In the genomic region with DNA sequence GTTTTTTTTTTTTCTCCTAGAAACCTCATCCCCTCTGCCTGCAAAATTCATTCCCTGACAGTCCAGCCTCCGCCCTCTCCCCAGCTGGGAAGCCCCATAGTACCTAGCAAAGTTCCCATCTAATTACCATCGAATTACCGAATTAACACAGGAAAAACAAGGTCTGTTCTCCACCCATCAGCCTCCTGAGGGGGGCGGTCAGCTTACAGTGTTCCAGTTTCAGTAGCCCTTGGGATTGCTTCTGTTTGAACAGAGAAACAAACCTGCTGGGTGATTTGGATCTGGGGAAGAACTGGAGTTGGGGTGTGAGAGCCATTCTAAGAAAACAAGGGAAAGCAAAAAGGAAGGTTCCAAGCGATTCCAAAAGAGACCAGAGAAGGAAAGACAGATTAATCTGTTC, we compare ENCODE assay signal across 8 mouse cellular contexts.
DNase-seq lines count a peak whose midpoint lies in the region; ATAC-seq and TF ChIP-seq lines count a peak whose summit lies in the region.

No protein-coding gene starts in this region.

- no peaks in the 10 kb centered on the region; the same call in 1 of the 2 replicates for H3K27me3 ChIP-seq in liver, embryonic 14.5 days (ENCODE audit: control insufficient read depth, insufficient read depth, low read length)
- H3K27me3 ChIP-seq in liver, embryonic 11.5 days (replicated peaks; ENCODE audit: control insufficient read depth, insufficient read depth, low read length) = peaks cover 4% of the 10 kb centered on the region
- no peaks in the 10 kb centered on the region for H3K27me3 ChIP-seq in hindbrain, embryonic 12.5 days
- H3K27me3 ChIP-seq in myocyte (ENCODE audit: control insufficient read depth, insufficient read depth, insufficient read length) = no peaks in the 10 kb centered on the region

- no peaks in the 10 kb centered on the region for H3K9me3 ChIP-seq in liver, embryonic 14.5 days (ENCODE audit: control insufficient read depth, low read length)
- H3K9me3 ChIP-seq in liver, embryonic 11.5 days (ENCODE audit: control insufficient read depth, low read length) = no peaks in the 10 kb centered on the region
- H3K9me3 ChIP-seq in hindbrain, embryonic 12.5 days (replicated peaks) = no peaks in the 10 kb centered on the region

- H3ac ChIP-seq in myocyte (ENCODE audit: control insufficient read depth, insufficient read length) = no peak overlapping the region

- H3K27ac ChIP-seq in liver, embryonic 14.5 days = no peak overlapping the region
- H3K27ac ChIP-seq in liver, embryonic 11.5 days (ENCODE audit: low read depth, low read length) = no peak overlapping the region
- 0 out of 2 replicates have a peak overlapping the region, but pooled peaks have one; percentile 7 for H3K27ac ChIP-seq in hindbrain, embryonic 12.5 days

- TF ChIP-seq EP300 in liver, embryonic 14.5 days (IDR thresholded peaks at IDR 0.05; ENCODE audit: low read depth) = no peak

- H3K4me2 ChIP-seq in liver, embryonic 14.5 days (ENCODE audit: low read depth) = peak overlapping the region; percentile 1; the same call in 1 of the 2 replicates
- H3K4me2 ChIP-seq in liver, embryonic 11.5 days = no peak overlapping the region
- H3K4me2 ChIP-seq in hindbrain, embryonic 12.5 days (replicated peaks) = peak overlapping the region; percentile 16
- H3K4me2 ChIP-seq in myocyte (ENCODE audit: low read depth) = peak overlapping the region; percentile 27

- H3K9ac ChIP-seq in liver, embryonic 14.5 days (replicated peaks) = no peak overlapping the region
- no peak overlapping the region for H3K9ac ChIP-seq in liver, embryonic 11.5 days (ENCODE audit: low read depth, low read length)
- no peak overlapping the region for H3K9ac ChIP-seq in hindbrain, embryonic 12.5 days

- H3K4me1 ChIP-seq in liver, embryonic 14.5 days (replicated peaks; ENCODE audit: control insufficient read depth in 2 of 2, insufficient read depth in 2 of 2, low read length in 1 of 2) = 0 out of 4 replicates have a peak, but pooled peaks cover 0 to 2% of the 10 kb centered on the region in 2 experiments
- peaks cover 3% of the 10 kb centered on the region; the same call in 1 of the 2 replicates for H3K4me1 ChIP-seq in liver, embryonic 11.5 days (replicated peaks; ENCODE audit: control insufficient read depth, insufficient read depth, low read length)
- peaks cover 15% of the 10 kb centered on the region for H3K4me1 ChIP-seq in hindbrain, embryonic 12.5 days

- no peak for TF ChIP-seq CTCF in liver, embryonic 14.5 days (IDR thresholded peaks at IDR 0.05; ENCODE audit: low read depth)

- no peaks in the 10 kb centered on the region for H3K36me3 ChIP-seq in liver, embryonic 14.5 days (replicated peaks; ENCODE audit: control insufficient read depth, insufficient read depth, low read depth)
- no peaks in the 10 kb centered on the region for H3K36me3 ChIP-seq in liver, embryonic 11.5 days (ENCODE audit: control insufficient read depth, insufficient read depth, low read length)
- no peaks in the 10 kb centered on the region for H3K36me3 ChIP-seq in hindbrain, embryonic 12.5 days
- no peaks in the 10 kb centered on the region for H3K36me3 ChIP-seq in myocyte (ENCODE audit: control insufficient read depth, insufficient read depth)

- WGBS in liver, embryonic 14.5 days (ENCODE audit: insufficient replicate concordance) = 18% methylated on average over 5 of the region's 5 CpGs
- 23% methylated on average over 5 of the region's 5 CpGs for WGBS in liver, embryonic 11.5 days
- WGBS in hindbrain, embryonic 12.5 days = 22% methylated on average over 5 of the region's 5 CpGs

- H3K4me3 ChIP-seq in liver, embryonic 14.5 days (ENCODE audit: insufficient read depth in 1 of 2, low read depth in 2 of 2, low read length in 2 of 2) = no peak overlapping the region
- H3K4me3 ChIP-seq in liver, embryonic 11.5 days (ENCODE audit: low read depth, low read length) = no peak overlapping the region
- no peak overlapping the region for H3K4me3 ChIP-seq in hindbrain, embryonic 12.5 days
- H3K4me3 ChIP-seq in myocyte = no peak overlapping the region

- no peak for TF ChIP-seq POLR2A in myocyte (IDR thresholded peaks at IDR 0.05; ENCODE audit: insufficient read length, low read depth)

- no peak for DNase-seq in cerebellum, adult 9-11 months
- DNase-seq in liver, embryonic 14.5 days (ENCODE audit: low read depth in 3 of 3, low spot score in 3 of 3) = no peak
- DNase-seq in liver, embryonic 11.5 days (ENCODE audit: low spot score) = no peak
- no peak for DNase-seq in left cerebral cortex, adult 11 months (ENCODE audit: low spot score)
- DNase-seq in gastrocnemius, adult 8-10 months (ENCODE audit: low spot score in 2 of 2) = no peak

- no peaks in the 10 kb centered on the region for H3K79me2 ChIP-seq in myocyte (ENCODE audit: control insufficient read depth, insufficient read depth)

- peak; percentile 42 for ATAC-seq in cerebellum, adult (ENCODE audit: insufficient number of reproducible peaks, low FRiP score, low TSS enrichment)
- no peak for ATAC-seq in liver, embryonic 14.5 days (ENCODE audit: insufficient read depth)
- ATAC-seq in liver, embryonic 11.5 days (replicated peaks; ENCODE audit: low FRiP score) = no peak
- ATAC-seq in hindbrain, embryonic 12.5 days (ENCODE audit: low FRiP score) = no peak

TF ChIP-seq in myocyte, 11 proteins besides CTCF, POLR2A, EP300 and RAD21:
- TF ChIP-seq SRF (IDR thresholded peaks at IDR 0.05; ENCODE audit: control insufficient read depth, insufficient read length, low read depth) (no peak), TCF12 (IDR thresholded peaks at IDR 0.05; ENCODE audit: insufficient read depth, poor library complexity, severe bottlenecking) (no peak), CEBPB (IDR thresholded peaks at IDR 0.05; ENCODE audit: insufficient read depth, poor library complexity, severe bottlenecking) (no peak), USF1 (IDR thresholded peaks at IDR 0.05; ENCODE audit: low read depth) (no peak), MAX (IDR thresholded peaks at IDR 0.05; ENCODE audit: low read depth) (no peak), POLR2AphosphoS2 (IDR thresholded peaks at IDR 0.05; ENCODE audit: insufficient read length, low read depth) (no peak), MYOG (IDR thresholded peaks at IDR 0.05; ENCODE audit: control insufficient read depth in 1 of 3, insufficient read depth in 1 of 3, insufficient read length in 2 of 3, low read depth in 2 of 3) (no peak), REST (IDR thresholded peaks at IDR 0.05; ENCODE audit: insufficient read depth, insufficient read length) (no peak), TCF3 (IDR thresholded peaks at IDR 0.05; ENCODE audit: insufficient read length, low read depth) (no peak), E2F4 (IDR thresholded peaks at IDR 0.05; ENCODE audit: insufficient read depth) (no peak)
